Mouse (Mus musculus): Measurements from ENCODE around the gene Cryzl1. TPM values are rescaled to one million over a fixed set of nuclear protein-coding genes. Genes with fewer than 3 reads are reported as not detected.
A peak's percentile ranks its signal among the peaks of the same experiment; 100 is the strongest.

Cryzl1 gene
- polyA plus RNA-seq, 1 experiment from 2014 or later, result 51.8 TPM

DNA sequence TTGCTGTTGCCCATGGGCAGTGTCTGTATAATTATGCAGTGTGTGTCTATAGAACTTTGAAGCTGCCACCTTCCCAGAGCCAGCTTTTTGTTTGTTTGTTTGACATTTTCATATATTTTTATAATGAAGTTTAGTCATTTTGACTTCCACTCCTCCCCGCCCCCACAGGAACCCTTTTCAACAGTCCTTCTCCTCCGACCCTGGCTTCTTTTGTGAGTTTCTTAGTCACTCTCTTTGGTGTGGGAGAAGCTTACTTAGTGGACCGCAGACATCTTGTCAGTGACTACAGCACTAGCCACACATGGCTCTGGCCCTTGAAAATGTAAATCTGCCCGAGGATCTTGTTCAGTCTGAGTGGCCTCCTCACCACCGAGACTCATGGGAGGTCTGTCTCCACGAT is 35.6 kb upstream of the Cryzl1 start:
- Histone ChIP-seq H3K4me1 (ENCODE audit: control insufficient read depth, insufficient read depth, low read length) (peaks cover 28% of the 10 kb centered on the region), H3K9ac (ENCODE audit: low read length) (no peak overlapping the region), H3K36me3 (ENCODE audit: control insufficient read depth, insufficient read depth) (no peaks in the 10 kb centered on the region), H3K4me3 (ENCODE audit: low read length) (no peak overlapping the region), H3K27ac (ENCODE audit: low read length) (no peak overlapping the region), H3K9me3 (replicated peaks; ENCODE audit: control insufficient read depth, low read length) (no peaks in the 10 kb centered on the region), H3K4me2 (ENCODE audit: low read depth, low read length) (no peak overlapping the region), H3K27me3 (ENCODE audit: control insufficient read depth, insufficient read depth, low read length) (no peaks in the 10 kb centered on the region)
- ATAC-seq (replicated peaks; ENCODE audit: extremely low read depth, insufficient read depth, low FRiP score), result no peak
- WGBS, result 46% methylated on average over 6 of the region's 6 CpGs

DNA sequence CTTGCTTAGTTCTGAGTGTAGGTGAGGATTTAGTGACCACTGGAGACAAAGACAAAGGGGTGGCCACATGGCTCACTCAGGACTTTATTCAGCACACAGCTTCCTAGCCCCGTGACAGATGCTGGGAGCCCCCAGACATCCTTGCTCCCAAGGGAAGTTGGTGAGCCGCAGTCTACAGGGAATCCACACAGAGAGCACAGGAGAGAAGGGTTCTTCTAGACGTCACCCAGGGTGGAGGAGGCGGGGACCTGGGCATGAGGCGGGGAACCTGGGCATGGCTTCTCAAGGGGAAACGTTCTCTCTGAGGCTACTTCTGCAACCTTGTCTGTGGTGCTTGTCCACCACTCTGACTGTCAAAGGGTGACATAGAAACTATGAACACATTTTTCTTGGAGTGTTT is 35.2 kb upstream of the Cryzl1 start:
- Histone ChIP-seq H3K36me3 (ENCODE audit: control insufficient read depth, insufficient read depth) (no peaks in the 10 kb centered on the region), H3K27me3 (ENCODE audit: control insufficient read depth, insufficient read depth, low read length) (no peaks in the 10 kb centered on the region), H3K9ac (ENCODE audit: low read length) (no peak overlapping the region), H3K9me3 (replicated peaks; ENCODE audit: control insufficient read depth, low read length) (no peaks in the 10 kb centered on the region), H3K4me1 (ENCODE audit: control insufficient read depth, insufficient read depth, low read length) (peaks cover 29% of the 10 kb centered on the region), H3K4me3 (ENCODE audit: low read length) (no peak overlapping the region), H3K4me2 (ENCODE audit: low read depth, low read length) (no peak overlapping the region), H3K27ac (ENCODE audit: low read length) (no peak overlapping the region)
- 65% methylated on average over 6 of the region's 6 CpGs for WGBS
- ATAC-seq (replicated peaks; ENCODE audit: extremely low read depth, insufficient read depth, low FRiP score), result no peak

DNA sequence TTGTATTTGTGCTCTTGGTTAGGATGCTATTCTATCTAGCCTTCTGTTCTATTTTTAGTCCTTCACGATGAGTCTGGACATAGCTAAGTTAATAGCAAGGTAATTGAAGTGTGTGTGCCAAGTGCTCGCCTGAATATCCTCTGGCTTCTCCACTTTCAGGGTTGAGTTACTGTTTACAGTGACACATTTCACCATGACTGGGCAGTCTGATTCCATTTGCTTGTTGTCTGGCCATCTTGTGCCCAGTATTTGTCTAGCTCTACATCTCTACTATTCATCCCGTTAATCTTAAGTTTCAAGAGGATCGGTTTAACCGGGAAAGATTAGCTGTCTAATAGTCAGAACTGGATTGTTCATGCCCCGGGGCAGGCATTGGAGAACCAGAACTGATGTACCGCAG is 33.7 kb upstream of the Cryzl1 start:
- Histone ChIP-seq H3K4me2 (ENCODE audit: low read depth, low read length) (no peak overlapping the region), H3K9ac (ENCODE audit: low read length) (no peak overlapping the region), H3K9me3 (replicated peaks; ENCODE audit: control insufficient read depth, low read length) (no peaks in the 10 kb centered on the region), H3K27ac (ENCODE audit: low read length) (no peak overlapping the region), H3K4me3 (ENCODE audit: low read length) (no peak overlapping the region), H3K4me1 (ENCODE audit: control insufficient read depth, insufficient read depth, low read length) (peaks cover 30% of the 10 kb centered on the region), H3K27me3 (ENCODE audit: control insufficient read depth, insufficient read depth, low read length) (no peaks in the 10 kb centered on the region), H3K36me3 (ENCODE audit: control insufficient read depth, insufficient read depth) (no peaks in the 10 kb centered on the region)
- no peak for ATAC-seq (replicated peaks; ENCODE audit: extremely low read depth, insufficient read depth, low FRiP score)
- WGBS, result 60% methylated on average over 7 of the region's 7 CpGs

DNA sequence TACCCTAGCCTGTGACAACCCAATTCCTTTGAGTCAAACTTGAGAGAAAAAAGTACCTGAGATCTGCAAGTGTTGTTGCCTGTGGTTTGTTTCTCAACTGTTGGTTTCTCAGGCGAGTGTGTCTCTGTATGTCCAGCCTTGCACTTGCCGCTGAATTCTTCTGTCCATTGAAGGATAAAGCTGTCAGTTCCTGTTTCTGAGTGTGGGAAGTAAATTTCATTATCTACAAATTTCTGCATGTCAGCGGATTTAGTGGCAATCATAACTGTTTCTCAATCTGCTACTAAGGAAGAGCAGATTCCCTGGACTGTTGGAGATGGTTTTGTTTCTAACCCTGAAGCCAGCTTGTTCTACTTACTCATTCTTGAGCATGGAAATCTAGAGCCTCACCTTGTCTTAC is 33.0 kb upstream of the Cryzl1 start:
- H3K4me3 ChIP-seq (ENCODE audit: low read length), result no peak overlapping the region
- H3K36me3 ChIP-seq (ENCODE audit: control insufficient read depth, insufficient read depth), result no peaks in the 10 kb centered on the region
- H3K27me3 ChIP-seq (ENCODE audit: control insufficient read depth, insufficient read depth, low read length), result no peaks in the 10 kb centered on the region
- H3K9me3 ChIP-seq (replicated peaks; ENCODE audit: control insufficient read depth, low read length), result no peaks in the 10 kb centered on the region
- H3K9ac ChIP-seq (ENCODE audit: low read length), result no peak overlapping the region
- no peak overlapping the region for H3K27ac ChIP-seq (ENCODE audit: low read length)
- ATAC-seq (replicated peaks; ENCODE audit: extremely low read depth, insufficient read depth, low FRiP score), result no peak
- H3K4me2 ChIP-seq (ENCODE audit: low read depth, low read length), result no peak overlapping the region
- 40% methylated on average over 3 of the region's 3 CpGs for WGBS
- peaks cover 32% of the 10 kb centered on the region for H3K4me1 ChIP-seq (ENCODE audit: control insufficient read depth, insufficient read depth, low read length)

DNA sequence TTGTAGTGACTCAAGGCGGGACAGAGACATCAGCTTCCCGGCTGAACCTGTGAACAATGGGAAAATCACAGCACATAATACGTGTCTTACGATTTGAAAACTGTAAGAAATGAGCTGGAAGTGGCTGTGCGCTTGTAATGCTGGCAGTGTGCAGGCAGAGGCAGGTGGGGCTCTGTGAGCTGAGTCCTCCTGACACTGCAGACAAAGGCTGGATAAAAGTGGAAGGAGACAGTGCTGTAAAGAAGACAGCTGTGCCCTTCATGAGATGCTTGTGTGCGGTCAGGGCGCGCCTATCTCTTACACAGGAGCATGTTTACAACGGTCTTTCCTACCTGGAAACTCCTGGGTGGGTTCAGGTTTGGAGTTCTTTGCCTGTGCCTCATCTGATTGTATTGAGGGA is 32.4 kb upstream of the Cryzl1 start:
- Histone ChIP-seq H3K4me2 (ENCODE audit: low read depth, low read length) (no peak overlapping the region), H3K27me3 (ENCODE audit: control insufficient read depth, insufficient read depth, low read length) (no peaks in the 10 kb centered on the region), H3K27ac (ENCODE audit: low read length) (no peak overlapping the region), H3K9me3 (replicated peaks; ENCODE audit: control insufficient read depth, low read length) (no peaks in the 10 kb centered on the region), H3K4me3 (ENCODE audit: low read length) (no peak overlapping the region), H3K9ac (ENCODE audit: low read length) (peak overlapping the region; percentile 21; the same call in 1 of the 2 replicates), H3K36me3 (ENCODE audit: control insufficient read depth, insufficient read depth) (no peaks in the 10 kb centered on the region), H3K4me1 (ENCODE audit: control insufficient read depth, insufficient read depth, low read length) (peaks cover 35% of the 10 kb centered on the region)
- ATAC-seq (replicated peaks; ENCODE audit: extremely low read depth, insufficient read depth, low FRiP score), result no peak
- 77% methylated on average over 9 of the region's 9 CpGs for WGBS

DNA sequence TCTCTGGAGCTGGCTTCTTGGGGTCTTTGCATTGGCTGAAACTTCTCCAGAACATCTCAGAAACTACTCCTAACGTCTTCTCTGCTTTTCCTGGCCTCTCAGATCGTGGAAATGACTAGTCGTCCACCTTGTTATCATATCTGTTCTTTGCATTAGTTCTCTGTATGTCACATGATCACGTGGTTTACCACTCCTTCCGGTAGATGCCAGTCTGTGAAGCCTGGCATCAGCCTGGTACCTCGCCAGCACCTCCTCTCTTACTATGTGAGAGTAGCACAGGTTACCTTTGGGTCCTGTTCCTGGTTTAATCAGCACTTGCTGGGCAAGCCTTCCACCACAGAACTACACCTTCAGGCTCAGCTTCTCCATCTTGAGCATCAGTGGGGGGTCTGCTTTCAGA is 26.2 kb upstream of the Cryzl1 start:
- peaks cover 15% of the 10 kb centered on the region for H3K4me1 ChIP-seq (ENCODE audit: control insufficient read depth, insufficient read depth, low read length)
- H3K4me3 ChIP-seq (ENCODE audit: low read length), result no peak overlapping the region
- H3K27me3 ChIP-seq (ENCODE audit: control insufficient read depth, insufficient read depth, low read length), result no peaks in the 10 kb centered on the region
- no peak overlapping the region for H3K4me2 ChIP-seq (ENCODE audit: low read depth, low read length)
- no peak overlapping the region for H3K27ac ChIP-seq (ENCODE audit: low read length)
- ATAC-seq (replicated peaks; ENCODE audit: extremely low read depth, insufficient read depth, low FRiP score), result no peak
- no peak overlapping the region for H3K9ac ChIP-seq (ENCODE audit: low read length)
- H3K36me3 ChIP-seq (ENCODE audit: control insufficient read depth, insufficient read depth), result no peaks in the 10 kb centered on the region
- WGBS, result 79% methylated on average over 6 of the region's 6 CpGs
- no peaks in the 10 kb centered on the region for H3K9me3 ChIP-seq (replicated peaks; ENCODE audit: control insufficient read depth, low read length)

DNA sequence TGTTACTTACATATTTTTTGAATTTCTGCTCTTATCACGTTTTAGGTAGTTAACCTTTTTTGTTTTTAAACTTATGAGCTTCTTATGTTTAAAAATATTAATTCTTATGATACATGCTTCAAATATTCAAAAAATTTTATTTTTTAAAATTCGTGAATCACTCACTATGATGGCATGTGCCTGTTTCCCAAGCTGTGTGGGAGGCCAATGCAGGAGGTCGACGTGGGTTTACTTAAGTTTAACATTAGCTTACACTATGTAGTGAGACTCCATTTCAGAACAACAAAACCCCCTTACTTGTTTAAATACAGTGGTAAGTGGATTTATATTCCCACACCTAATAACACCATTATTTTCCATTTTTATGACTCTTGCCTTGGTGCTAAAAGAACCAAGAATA is 24.8 kb upstream of the Cryzl1 start:
- Histone ChIP-seq H3K9me3 (replicated peaks; ENCODE audit: control insufficient read depth, low read length) (no peaks in the 10 kb centered on the region), H3K27ac (ENCODE audit: low read length) (no peak overlapping the region), H3K4me1 (ENCODE audit: control insufficient read depth, insufficient read depth, low read length) (peaks cover 13% of the 10 kb centered on the region), H3K27me3 (ENCODE audit: control insufficient read depth, insufficient read depth, low read length) (no peaks in the 10 kb centered on the region), H3K9ac (ENCODE audit: low read length) (no peak overlapping the region), H3K36me3 (ENCODE audit: control insufficient read depth, insufficient read depth) (no peaks in the 10 kb centered on the region), H3K4me2 (ENCODE audit: low read depth, low read length) (no peak overlapping the region), H3K4me3 (ENCODE audit: low read length) (no peak overlapping the region)
- ATAC-seq (replicated peaks; ENCODE audit: extremely low read depth, insufficient read depth, low FRiP score), result no peak
- WGBS, result 74% methylated on average over 4 of the region's 4 CpGs

DNA sequence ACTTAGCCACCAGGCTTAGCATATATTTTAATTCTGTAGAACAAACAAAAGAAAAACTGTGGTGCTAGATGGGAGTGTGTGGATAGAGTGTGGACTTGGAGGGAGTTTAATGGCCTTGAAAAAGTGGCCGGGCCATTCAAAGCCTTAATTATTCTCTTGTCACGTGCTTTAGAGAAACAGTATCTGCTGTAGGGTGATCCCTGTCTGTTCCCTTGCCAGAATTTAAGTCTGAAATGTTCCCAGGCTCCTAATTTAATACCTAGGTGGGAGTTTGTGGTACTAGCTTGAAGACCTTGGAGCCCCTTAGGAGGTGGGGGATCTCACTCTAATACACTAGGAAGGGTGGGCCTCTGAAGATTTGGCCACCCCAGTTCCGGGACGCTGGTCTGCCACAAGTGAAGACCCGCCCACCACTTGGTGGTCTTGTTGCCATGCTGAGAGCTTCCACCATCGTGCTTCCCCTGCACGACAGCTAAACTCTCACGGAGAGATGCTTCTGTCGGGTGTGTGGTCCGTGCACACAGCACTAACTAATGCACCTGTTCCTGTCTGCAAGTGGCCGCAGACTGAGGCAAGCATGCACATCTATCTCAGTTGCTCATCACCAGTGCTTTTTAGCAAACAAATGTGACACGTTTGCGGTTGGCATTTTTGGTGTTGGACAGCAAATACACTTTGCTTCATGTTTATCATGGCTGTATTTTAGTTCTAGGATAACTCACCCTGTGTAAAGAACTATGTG is 23.0 kb upstream of the Cryzl1 start:
- Histone ChIP-seq H3K27ac (ENCODE audit: low read length) (no peak overlapping the region), H3K4me2 (ENCODE audit: low read depth, low read length) (no peak overlapping the region), H3K4me3 (ENCODE audit: low read length) (no peak overlapping the region), H3K4me1 (ENCODE audit: control insufficient read depth, insufficient read depth, low read length) (peaks cover 5% of the 10 kb centered on the region), H3K9ac (ENCODE audit: low read length) (no peak overlapping the region), H3K9me3 (replicated peaks; ENCODE audit: control insufficient read depth, low read length) (no peaks in the 10 kb centered on the region), H3K27me3 (ENCODE audit: control insufficient read depth, insufficient read depth, low read length) (no peaks in the 10 kb centered on the region), H3K36me3 (ENCODE audit: control insufficient read depth, insufficient read depth) (no peaks in the 10 kb centered on the region)
- WGBS, result 76% methylated on average over 13 of the region's 13 CpGs
- no peak for ATAC-seq (replicated peaks; ENCODE audit: extremely low read depth, insufficient read depth, low FRiP score)

DNA sequence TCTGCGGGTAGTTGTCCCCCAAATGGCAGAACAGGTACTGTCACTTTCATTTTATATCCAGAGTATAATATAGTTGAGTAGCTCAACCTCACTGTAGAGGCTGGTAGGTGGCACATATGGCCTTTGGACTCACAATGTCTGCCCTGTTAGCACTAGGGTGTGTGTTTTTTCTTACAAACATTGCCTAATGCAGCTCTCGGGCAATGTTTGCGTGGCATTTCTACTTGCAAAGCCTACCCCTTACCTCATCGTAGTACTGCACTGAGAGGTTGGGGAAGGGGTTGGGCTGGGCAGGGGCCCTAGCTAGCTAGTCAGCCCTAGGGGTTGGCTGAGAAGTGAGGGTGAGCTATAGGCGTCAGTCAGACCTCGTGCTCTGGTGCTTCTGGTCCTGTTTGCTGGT is 18.8 kb upstream of the Cryzl1 start:
- Histone ChIP-seq H3K4me1 (ENCODE audit: control insufficient read depth, insufficient read depth, low read length) (peaks cover 14% of the 10 kb centered on the region), H3K9me3 (replicated peaks; ENCODE audit: control insufficient read depth, low read length) (no peaks in the 10 kb centered on the region), H3K27me3 (ENCODE audit: control insufficient read depth, insufficient read depth, low read length) (no peaks in the 10 kb centered on the region), H3K27ac (ENCODE audit: low read length) (no peak overlapping the region), H3K36me3 (ENCODE audit: control insufficient read depth, insufficient read depth) (no peaks in the 10 kb centered on the region), H3K4me2 (ENCODE audit: low read depth, low read length) (no peak overlapping the region), H3K9ac (ENCODE audit: low read length) (no peak overlapping the region), H3K4me3 (ENCODE audit: low read length) (no peak overlapping the region)
- 87% methylated on average over 6 of the region's 6 CpGs for WGBS
- no peak for ATAC-seq (replicated peaks; ENCODE audit: extremely low read depth, insufficient read depth, low FRiP score)
